Comparison of ENCODE assay signal across 8 mouse cellular contexts in the genomic region with DNA sequence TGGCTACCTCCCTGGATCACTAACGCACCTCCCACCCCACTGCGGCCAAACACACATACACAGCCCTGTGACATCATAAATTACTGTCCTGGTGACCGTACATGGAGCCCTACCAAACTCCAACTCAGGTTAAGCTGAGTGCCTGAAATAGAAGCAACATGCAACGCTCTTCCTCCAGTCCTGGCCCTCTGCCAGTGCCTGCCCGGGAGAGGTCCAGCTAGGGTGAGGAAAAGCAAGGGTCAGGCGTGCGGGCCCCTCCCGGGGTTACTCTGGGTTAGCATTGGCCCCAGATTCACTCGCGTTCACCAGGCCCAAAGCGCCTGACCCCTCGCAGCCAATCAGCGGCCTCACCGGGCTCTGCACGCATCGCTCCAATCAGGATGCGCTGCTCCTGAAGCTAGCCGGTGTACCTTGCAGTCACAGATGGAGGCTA. TPM values are rescaled to one million over a fixed set of nuclear protein-coding genes. Genes with fewer than 3 reads are reported as not detected.
DNase-seq lines count a peak whose midpoint lies in the region; ATAC-seq lines count a peak whose summit lies in the region.

No protein-coding gene starts in this region.

- peak overlapping the region; percentile 72 for H3K9ac ChIP-seq in heart, embryonic 11.5 days (ENCODE audit: low read depth, low read length)
- H3K9ac ChIP-seq in kidney, embryonic 14.5 days (ENCODE audit: low read depth, low read length), result peak overlapping the region; percentile 49
- peak overlapping the region; percentile 47 for H3K9ac ChIP-seq in liver, embryonic 13.5 days
- peak overlapping the region; percentile 38; the same call in 1 of the 2 replicates for H3K9ac ChIP-seq in stomach, embryonic 14.5 days (replicated peaks; ENCODE audit: low read depth, low read length)

- peaks cover 2% of the 10 kb centered on the region for H3K36me3 ChIP-seq in erythroblast, embryonic 14.5 days (ENCODE audit: control insufficient read depth)
- no peaks in the 10 kb centered on the region for H3K36me3 ChIP-seq in heart, embryonic 11.5 days (ENCODE audit: control insufficient read depth, insufficient read depth, low read length)
- no peaks in the 10 kb centered on the region for H3K36me3 ChIP-seq in kidney, embryonic 14.5 days (ENCODE audit: control insufficient read depth, insufficient read depth, low read length)
- 0 out of 2 replicates have a peak, but pooled peaks cover 2% of the 10 kb centered on the region for H3K36me3 ChIP-seq in liver, embryonic 13.5 days
- no peaks in the 10 kb centered on the region for H3K36me3 ChIP-seq in stomach, embryonic 14.5 days (ENCODE audit: control insufficient read depth, insufficient read depth, low read length)

- ATAC-seq in heart, embryonic 11.5 days (replicated peaks; ENCODE audit: insufficient number of reproducible peaks, low FRiP score, low TSS enrichment), result peak; percentile 91
- peak; percentile 86 for ATAC-seq in kidney, embryonic 14.5 days (ENCODE audit: low FRiP score, low TSS enrichment)
- peak; percentile 88 for ATAC-seq in liver, embryonic 13.5 days (ENCODE audit: low read depth)
- ATAC-seq in stomach, embryonic 14.5 days (ENCODE audit: insufficient number of reproducible peaks, insufficient read depth, low FRiP score, low read depth), result peak; percentile 86

- peak overlapping the region; percentile 96 for H3K27ac ChIP-seq in heart, embryonic 11.5 days (ENCODE audit: low read depth, low read length)
- H3K27ac ChIP-seq in kidney, embryonic 14.5 days (ENCODE audit: low read depth, low read length), result peak overlapping the region; percentile 70; the same call in 1 of the 2 replicates
- peak overlapping the region; percentile 63 for H3K27ac ChIP-seq in liver, embryonic 13.5 days
- peak overlapping the region; percentile 82 for H3K27ac ChIP-seq in stomach, embryonic 14.5 days (ENCODE audit: low read length)

- H3K4me1 ChIP-seq in erythroblast, embryonic 14.5 days (ENCODE audit: control insufficient read depth), result peaks cover 28% of the 10 kb centered on the region
- peaks cover 12% of the 10 kb centered on the region; the same call in 1 of the 2 replicates for H3K4me1 ChIP-seq in heart, embryonic 11.5 days (ENCODE audit: control insufficient read depth, insufficient read depth, low read length)
- peaks cover 30% of the 10 kb centered on the region for H3K4me1 ChIP-seq in kidney, embryonic 14.5 days (ENCODE audit: control insufficient read depth, insufficient read depth, low read length)
- H3K4me1 ChIP-seq in liver, embryonic 13.5 days (replicated peaks), result peaks cover 37% of the 10 kb centered on the region
- peaks cover 9% of the 10 kb centered on the region; the same call in 1 of the 2 replicates for H3K4me1 ChIP-seq in stomach, embryonic 14.5 days (ENCODE audit: control insufficient read depth, insufficient read depth, low read length)

- peak overlapping the region; percentile 80 for H3K4me2 ChIP-seq in heart, embryonic 11.5 days
- H3K4me2 ChIP-seq in kidney, embryonic 14.5 days (replicated peaks; ENCODE audit: low read depth, low read length), result peak overlapping the region; percentile 65
- peak overlapping the region; percentile 74 for H3K4me2 ChIP-seq in liver, embryonic 13.5 days
- H3K4me2 ChIP-seq in stomach, embryonic 14.5 days (replicated peaks; ENCODE audit: low read depth, low read length), result peak overlapping the region; percentile 79

- DNase-seq in CD4-positive, CD25-positive, alpha-beta regulatory T cell, adult 2 months (ENCODE audit: low read depth, low spot score), result peak; percentile 82
- peak; percentile 98 for DNase-seq in brain, adult 2 months (ENCODE audit: low read depth, low spot score)
- peak; percentile 63 for DNase-seq in liver, embryonic 13.5 days
- DNase-seq in naive thymus-derived CD4-positive, alpha-beta T cell, adult 2 months (ENCODE audit: low read depth), result peak; percentile 75

- peaks cover 4% of the 10 kb centered on the region; the same call in 1 of the 2 replicates for H3K9me3 ChIP-seq in erythroblast, embryonic 14.5 days (ENCODE audit: control insufficient read depth, low read length)
- H3K9me3 ChIP-seq in heart, embryonic 11.5 days (replicated peaks; ENCODE audit: control insufficient read depth, low read length), result no peaks in the 10 kb centered on the region
- H3K9me3 ChIP-seq in kidney, embryonic 14.5 days (ENCODE audit: control insufficient read depth, low read length), result no peaks in the 10 kb centered on the region
- H3K9me3 ChIP-seq in liver, embryonic 13.5 days (replicated peaks), result no peaks in the 10 kb centered on the region
- peaks cover 3% of the 10 kb centered on the region; the same call in 1 of the 2 replicates for H3K9me3 ChIP-seq in stomach, embryonic 14.5 days (ENCODE audit: control insufficient read depth, low read depth, low read length)

- H3K4me3 ChIP-seq in erythroblast, embryonic 14.5 days (replicated peaks), result peak overlapping the region; percentile 59
- peak overlapping the region; percentile 52 for H3K4me3 ChIP-seq in heart, embryonic 11.5 days (ENCODE audit: low read depth, low read length)
- peak overlapping the region; percentile 38 for H3K4me3 ChIP-seq in kidney, embryonic 14.5 days (ENCODE audit: low read length)
- H3K4me3 ChIP-seq in liver, embryonic 13.5 days (replicated peaks), result peak overlapping the region; percentile 55
- H3K4me3 ChIP-seq in stomach, embryonic 14.5 days (ENCODE audit: low read depth, low read length), result peak overlapping the region; percentile 50

- 1% methylated on average over 18 of the region's 18 CpGs for WGBS in heart, embryonic 11.5 days (ENCODE audit: insufficient replicate concordance)
- 1% methylated on average over 18 of the region's 18 CpGs for WGBS in kidney, embryonic 14.5 days
- 3% methylated on average over 18 of the region's 18 CpGs for WGBS in liver, embryonic 13.5 days (ENCODE audit: insufficient replicate concordance)
- WGBS in stomach, embryonic 14.5 days, result 1% methylated on average over 18 of the region's 18 CpGs

- no peaks in the 10 kb centered on the region for H3K27me3 ChIP-seq in erythroblast, embryonic 14.5 days (ENCODE audit: control insufficient read depth)
- no peaks in the 10 kb centered on the region for H3K27me3 ChIP-seq in heart, embryonic 11.5 days (ENCODE audit: control insufficient read depth, insufficient read depth, low read length)
- H3K27me3 ChIP-seq in kidney, embryonic 14.5 days (ENCODE audit: control insufficient read depth, insufficient read depth, low read length), result no peaks in the 10 kb centered on the region
- no peaks in the 10 kb centered on the region for H3K27me3 ChIP-seq in liver, embryonic 13.5 days
- H3K27me3 ChIP-seq in stomach, embryonic 14.5 days (ENCODE audit: control insufficient read depth, insufficient read depth, low read length), result no peaks in the 10 kb centered on the region

RNA-seq across cellular contexts. Expression of a gene that starts 18.5 kb away (rescaled TPM):
- not detected in 2 replicates for polyA plus RNA-seq in erythroblast, embryonic 14.5 days (2012)
- 0.11 and 0.18 TPM in 2 replicates for polyA plus RNA-seq in heart, embryonic 11.5 days (2014; fragmentation: Nextera tagmentation; extraction: Ambion mirVana)
- 0.11 TPM in 1 of 2 replicates, not detected in the other for polyA plus RNA-seq in kidney, embryonic 14.5 days (2014; fragmentation: Nextera tagmentation; extraction: Ambion mirVana)
- 0.05 TPM in 1 of 2 replicates, not detected in the other for polyA plus RNA-seq in liver, embryonic 13.5 days (2015; fragmentation: Nextera tagmentation; extraction: Ambion mirVana)
- polyA plus RNA-seq in stomach, embryonic 14.5 days (2014; fragmentation: Nextera tagmentation; extraction: Ambion mirVana), result 0.10 and 0.25 TPM in 2 replicates

RNA-seq across cellular contexts. Expression of a gene that starts 20.9 kb away (rescaled TPM):
- polyA plus RNA-seq in erythroblast, embryonic 14.5 days (2012), result 0.27 TPM in 2 replicates
- polyA plus RNA-seq in heart, embryonic 11.5 days (2014; fragmentation: Nextera tagmentation; extraction: Ambion mirVana), result 150 and 188 TPM in 2 replicates
- polyA plus RNA-seq in kidney, embryonic 14.5 days (2014; fragmentation: Nextera tagmentation; extraction: Ambion mirVana), result 103 and 205 TPM in 2 replicates
- 73.7 and 106 TPM in 2 replicates for polyA plus RNA-seq in liver, embryonic 13.5 days (2015; fragmentation: Nextera tagmentation; extraction: Ambion mirVana)
- polyA plus RNA-seq in stomach, embryonic 14.5 days (2014; fragmentation: Nextera tagmentation; extraction: Ambion mirVana), result 237 and 282 TPM in 2 replicates

Comparison
In these comparisons a context has a peak if more than half of its experiments do, and no peak if none do; other contexts are left out.
1. Peak in every context shown above with its lines: DNase-seq, ATAC-seq, H3K4me3 ChIP-seq and H3K27ac ChIP-seq.
2. RNA of a gene that starts 20.9 kb away (polyA plus RNA-seq): 237 to 282 TPM in stomach, embryonic 14.5 days, 103 to 205 TPM in kidney, embryonic 14.5 days, 150 to 188 TPM in heart, embryonic 11.5 days and 73.7 to 106 TPM in liver, embryonic 13.5 days; 0.27 TPM in erythroblast, embryonic 14.5 days; every median in the first group is over 10 times any median in the second.